Mouse (Mus musculus) 416B (cell line): ENCODE measurements around the gene Kctd2.
"Not testable (repeated sequence)": the region's sequence is repeated elsewhere in the genome, so short reads cannot be mapped to it uniquely, and the experiment has no call there.

Experiments
- DNase-seq: peaks from one replicate; pipeline ENCODE4 v3.0.0; 2011; ENCODE audit warnings: low read depth

Gene Kctd2

GRCm38 (mm10) chr11:115475025-115475757 lies 55.3 kb downstream of the Kctd2 start, which contains the start of gene Armc7:
Gene Armc7 (plus strand): TSS chr11:115475667.
- DNase-seq: peak; percentile 96

GRCm38 (mm10) chr11:115475758-115476237 lies 55.9 kb downstream of the Kctd2 start:
- no peak for DNase-seq

GRCm38 (mm10) chr11:115476630-115477029 lies 56.7 kb downstream of the Kctd2 start:
- DNase-seq: not testable (repeated sequence)

GRCm38 (mm10) chr11:115477388-115477787 lies 57.5 kb downstream of the Kctd2 start:
- DNase-seq: peak; percentile 28

- no peak for DNase-seq
Observed at GRCm38 (mm10) chr11:115478296-115478938, 58.5 kb downstream of the Kctd2 start.
